Mouse (Mus musculus) lung, postnatal 36 days (tissue): Measurements from ENCODE around the gene N4bp1.

ENCODE experiments used
- DNase-seq: peaks from one replicate; pipeline ENCODE4 v3.0.0; 2022; ENCODE audit warnings: mixed read lengths

N4bp1 gene

GRCm38 (mm10) chr8:86853266-86853988 lies 31.6 kb downstream of the N4bp1 start:
- no peak for DNase-seq

- DNase-seq, result no peak
These were observed 32.6 kb downstream of the N4bp1 start for GRCm38 (mm10) chr8:86852491-86852890.

DNA sequence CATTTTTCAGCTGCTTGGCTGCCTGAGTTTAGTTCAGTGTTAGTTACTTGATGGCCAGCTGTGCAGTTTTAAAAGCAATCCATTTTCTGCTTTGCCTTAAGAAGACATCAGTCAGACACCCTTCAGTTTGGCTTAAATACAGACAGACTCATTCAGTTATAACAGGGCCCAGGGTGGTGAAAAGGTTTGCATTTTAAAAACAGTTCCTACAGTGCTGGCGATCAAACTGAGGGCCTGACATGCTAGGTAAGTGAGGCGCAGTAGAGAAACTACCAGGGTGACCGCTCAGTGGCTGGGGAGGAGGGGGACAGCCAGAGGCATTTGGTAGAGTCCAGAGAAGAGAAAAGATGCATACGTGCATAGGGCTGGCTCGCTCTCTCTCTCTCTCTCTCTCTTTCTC lies 36.2 kb downstream of the N4bp1 start:
- no peak for DNase-seq

GRCm38 (mm10) chr8:86848401-86848800 lies 36.7 kb downstream of the N4bp1 start:
- DNase-seq, result no peak

DNA sequence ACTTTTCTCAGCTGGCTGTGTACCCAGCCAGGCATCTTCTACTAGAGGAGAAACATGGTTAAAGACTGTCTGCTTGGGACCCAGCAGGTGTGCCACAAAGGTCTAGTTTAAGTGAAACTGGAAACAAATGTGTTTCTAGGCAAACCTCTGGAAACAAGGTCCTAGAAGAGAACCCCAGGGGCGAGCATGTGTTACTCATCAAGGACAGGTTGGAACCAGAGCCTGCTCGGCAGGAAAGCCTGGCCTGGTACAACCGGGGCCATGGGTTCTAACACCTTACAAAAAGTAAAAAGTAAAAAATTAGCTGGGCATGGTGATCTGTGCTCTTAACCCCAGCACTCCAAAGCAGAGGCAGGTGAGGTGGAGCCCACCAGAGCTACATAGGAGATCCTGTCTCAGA lies 38.0 kb downstream of the N4bp1 start:
- DNase-seq, result no peak

DNA sequence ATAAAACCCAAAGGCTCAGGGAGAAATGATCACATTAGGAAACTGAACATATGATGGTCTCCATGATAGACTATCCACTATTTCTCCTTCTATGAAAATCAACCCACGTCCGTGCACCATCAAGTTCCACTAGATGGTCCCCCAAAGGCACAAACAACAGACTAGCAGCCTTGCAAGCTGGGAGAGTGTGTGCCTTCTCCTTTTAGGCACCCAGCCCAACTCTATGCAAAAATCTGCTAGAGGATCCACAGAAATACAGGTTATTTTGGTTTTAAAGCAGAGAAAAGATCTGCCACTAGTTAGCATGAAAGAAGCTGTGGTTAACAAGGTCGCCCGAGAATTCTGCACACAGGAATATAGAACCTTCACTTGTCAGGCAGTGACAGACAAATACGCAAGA lies 39.2 kb downstream of the N4bp1 start:
- DNase-seq, result no peak

- DNase-seq, result no peak
These were observed 40.2 kb downstream of the N4bp1 start for GRCm38 (mm10) chr8:86844856-86845255.

GRCm38 (mm10) chr8:86843896-86844295 lies 41.2 kb downstream of the N4bp1 start:
- DNase-seq, result peak; percentile 60

DNA sequence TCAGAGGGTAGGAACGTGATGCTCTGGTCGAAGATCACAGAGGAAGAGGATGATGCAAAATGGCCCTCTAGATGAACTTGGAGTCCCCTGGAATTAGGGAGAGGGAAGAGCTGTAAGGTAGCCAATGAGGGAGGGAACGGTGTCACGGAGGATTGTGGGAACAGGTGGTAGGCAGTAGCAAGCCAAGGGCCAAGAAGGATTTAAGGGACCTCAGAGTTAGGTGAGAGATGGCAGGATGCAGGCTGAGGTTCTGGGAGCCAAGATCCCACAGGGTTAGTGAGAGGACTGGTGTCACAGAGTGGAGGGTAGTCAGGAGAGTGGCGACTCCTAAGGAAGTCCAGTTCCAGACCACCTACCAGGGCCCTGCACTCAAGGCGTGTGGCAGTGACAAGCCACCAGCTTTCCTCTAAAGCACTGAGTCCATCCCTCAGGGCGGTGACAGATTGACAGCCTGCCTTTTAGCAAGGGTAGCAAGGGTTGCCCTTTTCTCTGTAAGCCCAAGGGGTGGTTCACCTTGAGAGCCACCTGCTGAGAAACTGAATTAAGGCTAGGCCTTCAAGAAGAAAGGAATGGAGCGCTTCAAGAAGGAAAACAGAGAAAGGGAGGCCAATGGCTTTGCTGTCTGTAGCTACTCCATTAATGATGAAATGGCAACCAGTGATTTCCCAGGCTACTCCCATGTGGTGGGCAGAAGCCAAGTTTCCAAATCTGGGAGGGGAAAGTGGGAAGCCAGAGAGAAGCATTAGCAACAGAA lies 43.3 kb downstream of the N4bp1 start:
- no peak for DNase-seq

DNA sequence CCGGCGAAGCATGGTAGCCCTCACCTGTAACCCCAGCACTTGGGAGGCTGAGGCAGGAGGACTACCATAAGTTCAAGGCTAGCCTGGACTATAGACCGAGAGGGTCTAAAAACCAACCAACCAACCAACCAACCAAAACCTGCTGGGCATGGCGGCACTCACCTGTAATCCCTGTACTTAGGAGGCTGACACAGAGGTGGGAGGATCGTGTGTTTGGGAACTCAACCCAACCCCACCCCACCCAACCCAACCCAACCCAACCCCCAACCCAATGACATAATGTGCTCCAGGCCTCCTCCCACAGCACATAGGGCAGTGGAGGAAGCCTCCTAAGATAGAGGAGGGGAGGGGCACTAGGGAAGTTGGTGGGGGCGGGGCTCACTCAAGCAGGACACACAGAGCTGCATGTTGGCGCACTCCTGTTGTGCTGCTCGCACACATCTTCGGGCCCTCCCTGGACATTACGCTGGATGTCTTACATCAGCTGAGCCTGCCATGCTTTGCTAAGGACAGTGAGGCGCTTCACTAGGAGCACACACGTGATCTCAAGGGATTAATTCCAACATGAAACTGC lies 44.9 kb downstream of the N4bp1 start:
- DNase-seq, result no peak

DNA sequence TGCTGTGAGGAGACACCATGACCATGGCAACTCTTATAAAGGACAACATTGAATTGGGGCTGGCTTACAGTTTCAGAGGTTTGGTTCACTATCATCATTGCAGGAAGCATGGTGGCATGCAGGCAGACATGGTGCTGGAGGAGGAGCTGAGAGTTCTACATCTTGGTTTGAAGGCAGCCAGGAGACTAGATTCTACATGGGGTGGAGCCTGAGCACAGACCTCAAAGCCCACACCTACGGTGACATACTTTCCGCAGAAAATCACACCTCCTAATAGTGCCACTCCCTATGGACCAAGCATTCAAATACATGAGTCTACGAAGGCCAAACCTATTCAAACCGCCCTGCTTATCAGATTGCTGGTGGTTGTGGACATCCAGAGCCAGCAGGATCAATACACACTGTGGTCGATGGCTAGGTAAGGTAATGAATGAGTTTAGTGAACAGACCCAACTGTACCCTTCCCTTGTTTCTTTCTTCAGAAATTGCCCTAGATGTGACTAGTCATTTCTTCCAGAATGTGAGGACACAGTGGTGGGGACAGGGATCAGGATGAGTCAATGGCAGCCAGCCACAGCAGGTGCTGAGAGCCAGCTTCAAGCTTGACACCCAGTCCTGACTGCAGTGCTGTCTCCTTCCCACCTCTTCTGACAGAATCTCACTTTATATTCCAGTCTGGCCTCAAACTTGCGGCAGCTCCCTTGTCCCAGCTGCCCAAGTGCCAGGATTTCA lies 46.2 kb downstream of the N4bp1 start:
- DNase-seq, result no peak

GRCm38 (mm10) chr8:86837234-86837633 lies 47.8 kb downstream of the N4bp1 start:
- no peak for DNase-seq

GRCm38 (mm10) chr8:86835881-86836280 lies 49.2 kb downstream of the N4bp1 start:
- DNase-seq, result no peak

DNA sequence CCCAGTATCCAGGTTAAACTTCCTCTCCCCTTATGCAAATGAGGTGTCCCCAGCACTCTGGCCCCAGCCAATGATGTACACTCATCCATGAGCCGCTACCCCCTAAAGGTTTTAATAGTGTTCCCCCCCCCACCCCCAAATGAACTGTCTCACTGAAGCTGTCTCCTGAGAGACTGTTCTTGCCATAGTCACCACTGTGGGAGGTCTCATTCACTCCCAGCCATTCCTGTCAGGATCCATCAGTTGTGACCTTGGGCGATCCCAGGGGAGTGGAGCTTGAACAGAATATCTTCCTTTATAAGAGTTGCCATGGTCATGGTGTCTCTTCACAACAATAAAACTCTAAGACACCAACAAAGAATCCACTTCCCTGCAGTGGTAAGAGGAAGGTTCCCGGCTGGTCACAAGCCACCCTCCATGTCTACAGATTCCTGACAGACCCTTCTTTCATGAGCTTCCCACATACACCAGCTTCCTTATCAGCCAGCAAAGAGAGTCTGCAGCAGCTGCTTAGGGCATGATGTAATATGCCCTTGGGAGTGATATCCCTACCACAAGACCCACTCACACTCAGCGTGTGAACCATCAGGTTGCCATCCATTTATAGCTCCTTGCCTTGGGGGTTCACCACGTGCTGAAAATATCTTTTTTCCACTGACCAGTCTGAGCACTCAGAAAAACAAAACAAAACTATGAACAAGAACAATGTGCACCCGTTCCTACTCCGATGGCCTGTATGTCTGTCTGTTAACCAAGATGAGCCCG lies 50.4 kb downstream of the N4bp1 start:
- DNase-seq, result no peak

DNA sequence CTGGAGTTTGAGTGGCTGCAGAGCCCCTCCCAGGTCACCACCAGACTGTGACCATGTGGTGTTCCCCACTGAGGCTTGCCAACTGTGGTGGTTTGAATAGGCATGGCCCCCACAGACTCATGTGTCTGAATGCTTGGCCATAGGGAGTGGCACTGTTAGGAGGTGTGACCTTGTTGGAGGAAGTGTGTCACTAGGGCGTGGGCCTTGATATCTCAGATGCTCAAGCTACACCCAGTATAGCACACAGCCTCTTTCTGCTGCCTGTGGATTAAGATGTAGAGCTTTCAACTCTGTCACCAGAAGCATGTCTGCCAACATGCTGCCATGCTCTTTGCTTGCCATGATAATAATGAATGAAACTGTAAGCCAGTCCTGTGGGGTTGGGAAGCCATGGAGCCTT lies 51.1 kb downstream of the N4bp1 start:
- no peak for DNase-seq

DNA sequence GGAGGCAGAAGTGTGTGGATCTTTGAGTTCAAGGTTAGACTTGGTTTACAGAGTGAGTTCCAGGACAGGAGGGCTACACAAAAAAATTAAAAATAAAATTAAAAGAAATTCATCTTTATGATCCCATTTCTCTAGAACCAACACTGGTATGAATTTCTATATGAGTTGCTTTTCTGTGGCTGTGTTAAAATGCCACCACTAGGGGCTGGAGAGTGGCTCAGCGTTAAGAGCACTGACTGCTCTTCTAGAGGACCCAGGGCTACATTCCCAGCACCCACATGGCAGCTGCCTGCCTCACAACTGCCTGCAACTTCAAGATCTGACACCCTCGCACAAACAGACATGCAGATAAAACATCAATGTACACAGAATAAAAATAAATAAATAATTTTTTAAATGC lies 56.1 kb downstream of the N4bp1 start:
- DNase-seq, result no peak

DNA sequence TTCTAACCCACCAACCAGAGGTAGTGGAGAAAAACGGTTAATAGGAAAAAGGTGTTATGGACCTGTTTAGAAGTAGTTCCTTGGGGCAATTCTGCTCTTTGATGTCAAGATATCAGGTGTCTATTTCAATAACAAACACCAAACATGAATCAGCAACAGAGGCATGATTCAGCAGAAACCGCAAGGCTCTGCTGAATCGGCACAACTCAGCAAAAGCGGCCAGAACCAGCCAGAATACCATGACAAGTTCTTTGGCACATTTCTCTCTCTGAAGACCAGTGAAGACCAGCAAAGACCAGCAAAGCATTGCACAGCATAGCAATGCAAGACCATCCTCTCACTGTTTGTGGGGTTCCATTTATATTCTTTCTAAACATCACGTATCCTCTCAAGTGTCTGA lies 57.9 kb downstream of the N4bp1 start:
- DNase-seq, result no peak

- no peak for DNase-seq
These were observed 58.5 kb downstream of the N4bp1 start for GRCm38 (mm10) chr8:86826538-86826937.

GRCm38 (mm10) chr8:86825674-86826448 lies 59.2 kb downstream of the N4bp1 start:
- DNase-seq, result peak; percentile 49

DNA sequence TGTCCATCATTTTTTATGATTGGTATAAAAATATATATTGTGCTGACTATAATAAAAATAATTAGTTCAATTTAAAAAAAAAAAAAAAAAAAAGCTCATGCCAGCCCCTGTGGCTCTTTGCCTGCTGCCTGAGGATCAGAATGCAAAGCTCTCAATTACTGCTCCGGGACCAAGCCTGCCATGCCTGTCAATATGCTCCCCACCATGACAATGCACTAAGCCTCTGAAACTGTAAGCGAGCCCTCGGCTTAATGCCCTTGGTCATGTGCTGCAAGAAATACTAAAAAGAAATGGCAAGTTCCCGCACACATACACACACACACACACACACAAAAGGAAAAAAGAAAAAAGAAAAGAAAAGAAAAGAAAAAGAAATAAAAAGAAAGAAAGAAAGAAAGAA lies 60.3 kb downstream of the N4bp1 start:
- DNase-seq, result no peak

DNA sequence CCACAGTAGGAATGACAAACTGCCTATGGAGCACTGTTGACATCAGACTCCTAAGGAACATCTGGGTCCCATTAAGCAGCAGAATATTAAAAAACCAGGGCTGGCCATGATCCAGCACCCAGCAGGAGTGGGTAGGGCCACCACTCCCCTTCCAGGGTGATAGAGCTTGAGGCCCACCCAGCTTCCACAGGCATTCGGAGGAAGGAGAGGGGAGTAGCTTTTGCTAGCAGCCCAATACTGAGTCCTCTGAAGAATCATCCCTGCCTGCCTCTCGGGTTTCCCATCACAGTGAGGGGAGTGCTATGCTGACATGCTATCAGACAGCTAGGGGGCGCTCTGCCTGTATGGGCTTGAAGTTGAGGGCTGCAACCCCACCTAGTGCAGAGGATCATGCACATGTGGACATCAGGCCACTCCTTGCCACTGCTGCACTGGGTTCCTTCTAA lies 64.3 kb downstream of the N4bp1 start:
- peak; percentile 77 for DNase-seq
